Mouse (Mus musculus): Measurements from ENCODE around the gene Sox5.
A peak's percentile ranks its signal among the peaks of the same experiment; 100 is the strongest.

Sox5 gene

DNA sequence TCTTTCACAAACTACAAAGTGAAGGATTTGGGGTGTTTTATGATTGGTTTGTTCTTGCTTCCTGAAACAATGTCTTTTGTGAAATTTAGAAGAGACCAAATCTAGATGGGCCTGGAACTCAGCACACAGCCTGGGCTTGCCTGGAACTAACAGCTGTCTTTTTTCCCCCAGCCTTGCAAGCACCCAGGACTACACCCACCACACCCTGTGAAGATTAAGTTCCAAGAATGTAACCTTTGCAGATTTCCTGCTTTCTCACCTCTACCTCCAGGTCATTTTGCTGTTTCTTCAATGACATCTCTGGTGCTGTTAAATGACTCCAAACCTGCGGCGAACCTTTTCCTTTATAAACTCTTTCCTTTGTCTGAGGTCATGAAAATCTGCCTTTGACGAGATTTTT, 455.0 kb downstream of the Sox5 start:
- no peak for DNase-seq (ENCODE audit: low spot score)

GRCm38 (mm10) chr6:144323372-144323771, 458.4 kb downstream of the Sox5 start:
- DNase-seq (ENCODE audit: low spot score) = no peak

DNA sequence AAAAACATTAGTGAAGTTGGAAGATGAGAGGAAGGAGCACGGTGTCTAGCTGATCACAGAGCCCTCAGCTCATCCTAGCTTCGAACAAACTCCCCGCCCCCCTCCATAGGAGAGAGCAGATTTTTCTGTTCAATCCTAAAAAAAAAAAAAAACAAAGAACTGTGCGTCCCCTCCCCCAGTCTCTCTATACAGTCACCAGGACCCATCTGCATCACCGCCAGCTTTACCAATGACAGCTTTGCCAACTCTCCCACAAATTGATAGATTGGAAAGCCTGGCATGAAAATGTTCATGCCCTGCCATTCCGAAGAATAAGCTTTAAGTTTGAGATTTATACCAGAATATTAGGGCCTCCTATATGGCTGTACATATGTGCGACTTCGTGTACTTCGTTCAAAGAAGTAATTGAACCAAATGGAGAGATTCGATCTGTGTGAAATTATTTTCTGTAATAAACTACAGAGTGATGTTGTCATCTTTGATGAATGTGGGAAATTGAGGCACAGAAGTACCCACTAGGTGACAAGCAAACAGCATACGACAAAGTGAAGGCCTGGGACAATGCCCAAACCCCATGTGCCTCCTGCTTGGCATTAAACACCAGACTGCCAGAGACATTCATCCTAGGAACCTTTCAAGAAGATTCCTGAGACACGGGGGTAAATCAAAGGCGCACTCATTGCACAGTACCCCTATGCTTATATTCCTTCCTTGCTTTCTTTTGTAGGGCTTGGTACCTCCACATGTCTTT, 459.3 kb downstream of the Sox5 start:
- peak; percentile 19 for DNase-seq (ENCODE audit: low spot score)

DNA sequence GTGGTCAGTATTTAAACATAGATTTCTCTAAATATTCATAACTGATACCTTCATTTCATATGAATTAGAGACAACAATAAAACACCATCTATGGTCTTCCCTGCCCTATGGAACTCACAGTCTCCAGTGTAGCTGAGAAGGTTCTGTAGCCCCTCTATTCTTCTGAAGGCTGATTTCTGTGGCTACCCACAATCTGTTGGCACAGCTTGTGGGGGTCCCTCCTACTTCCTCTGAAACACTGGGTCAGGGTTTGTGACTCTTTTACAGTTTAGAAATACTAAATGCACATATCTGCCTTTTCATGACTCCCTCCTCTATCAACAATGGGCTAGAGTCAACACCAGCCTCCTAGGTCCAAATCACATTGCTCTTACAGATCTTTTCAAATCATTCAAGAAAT, 461.4 kb downstream of the Sox5 start:
- no peak for DNase-seq (ENCODE audit: low spot score)

DNA sequence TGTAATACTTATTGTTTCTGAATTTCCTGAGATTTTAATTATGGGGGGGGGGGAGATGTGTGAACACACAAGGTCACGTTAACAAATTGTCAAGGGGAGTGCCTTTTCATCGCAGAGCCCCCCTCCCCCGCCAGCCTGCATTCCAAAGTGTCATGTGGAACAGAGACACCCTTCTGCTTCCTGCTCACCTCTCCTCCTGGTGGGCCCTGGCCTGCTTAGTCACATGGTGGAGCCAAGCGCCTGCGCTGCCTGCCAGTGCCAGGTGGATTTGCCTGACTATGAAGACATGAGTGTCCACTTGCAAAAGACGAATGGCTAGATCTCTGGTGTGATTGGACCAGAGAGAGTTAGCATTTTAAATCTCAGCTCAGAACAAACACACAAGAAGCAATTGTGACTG, 462.1 kb downstream of the Sox5 start:
- DNase-seq (ENCODE audit: low spot score) = no peak

- no peak for DNase-seq (ENCODE audit: low spot score)
These were observed 468.7 kb downstream of the Sox5 start for GRCm38 (mm10) chr6:144312781-144313754.

DNA sequence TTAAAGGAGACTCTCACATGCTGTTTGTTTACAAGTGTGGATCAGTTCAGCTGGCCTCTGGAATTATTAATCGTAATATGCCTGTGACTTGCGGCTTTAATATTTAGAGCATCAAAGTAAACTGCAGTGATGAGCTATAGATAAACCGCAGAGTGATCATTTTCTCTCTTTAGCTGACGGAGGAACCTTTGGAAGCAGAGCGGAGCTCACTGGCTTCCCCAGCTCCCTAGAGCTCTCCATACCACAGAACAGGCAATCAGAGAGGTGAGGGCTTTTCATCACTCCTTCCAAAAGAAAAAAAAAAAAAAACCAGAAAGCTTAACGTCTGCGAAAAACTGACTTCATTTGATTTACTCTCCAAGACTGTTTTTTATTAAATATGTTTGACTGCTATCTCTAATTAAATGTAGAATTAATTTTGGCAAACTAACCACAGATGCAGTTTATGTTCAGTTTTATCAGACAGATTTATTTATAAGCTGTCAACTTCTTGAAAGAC, 469.4 kb downstream of the Sox5 start:
- no peak for DNase-seq (ENCODE audit: low spot score)

DNA sequence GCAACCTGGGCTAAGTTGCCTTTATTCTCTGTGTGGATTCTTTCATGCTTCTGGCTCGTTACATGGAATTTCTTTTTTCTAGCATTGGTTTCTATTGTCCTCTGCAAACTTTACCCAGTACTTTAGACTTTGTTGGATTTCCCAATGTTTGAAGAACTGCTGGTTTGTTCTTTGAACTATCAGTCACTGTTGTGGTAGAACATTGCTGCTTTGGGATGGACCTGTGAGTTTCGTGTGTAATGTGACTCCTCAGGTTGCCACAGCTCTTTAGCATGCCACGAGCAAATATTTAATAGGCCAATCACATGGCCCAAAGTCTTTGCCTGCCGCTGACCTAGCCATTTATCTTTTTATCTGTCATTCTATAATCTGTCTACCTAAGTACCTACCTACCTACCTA, 470.0 kb downstream of the Sox5 start:
- no peak for DNase-seq (ENCODE audit: low spot score)

DNA sequence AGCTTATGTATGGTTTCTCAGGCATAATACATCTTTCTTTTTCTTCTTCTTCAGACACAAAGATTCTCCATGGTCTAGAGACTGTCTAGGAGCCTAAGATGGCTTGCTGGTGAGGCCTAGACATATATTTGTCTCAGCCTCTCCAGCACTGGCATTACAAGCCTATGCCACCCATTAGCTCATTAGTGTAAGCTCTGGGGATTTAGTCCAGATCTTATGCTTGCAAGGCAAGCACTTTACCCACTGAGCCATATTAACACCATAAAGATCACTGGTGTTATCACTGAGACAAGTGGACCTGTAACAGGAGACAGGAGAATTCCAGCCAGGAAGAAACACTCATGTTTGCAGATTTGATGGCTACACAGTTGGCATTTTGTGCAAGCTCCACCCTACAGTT, 472.6 kb downstream of the Sox5 start:
- DNase-seq (ENCODE audit: low spot score) = no peak

DNA sequence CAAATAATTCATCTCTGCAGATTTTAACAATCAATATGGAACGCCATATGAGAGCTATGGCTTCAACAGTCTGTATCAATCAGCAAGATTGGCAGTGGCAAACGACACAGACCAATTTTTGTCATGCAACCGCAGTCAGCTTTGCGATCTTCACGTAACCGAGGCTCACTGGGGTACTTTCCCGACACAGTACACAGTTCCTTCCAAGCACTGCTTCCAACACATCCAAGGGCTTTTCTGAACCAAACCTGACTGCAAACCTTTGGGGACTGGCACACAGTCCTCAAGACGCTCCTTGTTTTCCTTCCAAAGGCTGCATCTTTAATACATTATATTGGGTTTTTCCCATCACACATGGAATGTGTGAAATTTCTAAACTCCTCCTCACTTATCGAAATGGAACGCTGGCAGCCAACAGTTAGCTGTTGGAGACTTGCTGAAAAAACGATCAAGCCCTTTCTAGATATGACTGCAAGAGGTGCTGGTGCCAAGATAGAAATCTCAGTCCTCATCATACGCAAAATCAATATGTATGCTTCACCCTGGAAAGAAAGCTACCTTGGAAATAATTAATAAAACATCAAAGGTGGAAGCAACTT, 474.1 kb downstream of the Sox5 start:
- DNase-seq (ENCODE audit: low spot score) = no peak

- no peak for DNase-seq (ENCODE audit: low spot score)
These were observed 479.0 kb downstream of the Sox5 start for GRCm38 (mm10) chr6:144302823-144303222.

GRCm38 (mm10) chr6:144301082-144301481, 480.7 kb downstream of the Sox5 start:
- no peak for DNase-seq (ENCODE audit: low spot score)

DNA sequence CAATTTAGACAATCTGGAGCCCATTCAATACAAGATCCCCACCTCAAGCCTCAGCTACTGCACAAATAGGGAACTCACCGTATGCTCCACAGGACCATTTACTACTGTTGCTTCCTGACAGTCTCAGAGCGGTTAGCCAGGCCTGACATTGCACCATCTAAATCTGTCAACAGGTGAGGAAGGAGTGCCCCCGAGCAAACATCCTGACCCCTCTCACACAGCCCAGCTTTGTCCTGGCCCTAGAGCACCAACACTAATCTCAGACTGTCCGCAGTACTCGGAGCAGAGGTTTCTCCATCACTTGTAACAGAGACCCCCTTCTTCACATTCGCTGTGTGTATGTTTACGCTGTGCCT, 482.3 kb downstream of the Sox5 start:
- DNase-seq (ENCODE audit: low spot score) = no peak

DNA sequence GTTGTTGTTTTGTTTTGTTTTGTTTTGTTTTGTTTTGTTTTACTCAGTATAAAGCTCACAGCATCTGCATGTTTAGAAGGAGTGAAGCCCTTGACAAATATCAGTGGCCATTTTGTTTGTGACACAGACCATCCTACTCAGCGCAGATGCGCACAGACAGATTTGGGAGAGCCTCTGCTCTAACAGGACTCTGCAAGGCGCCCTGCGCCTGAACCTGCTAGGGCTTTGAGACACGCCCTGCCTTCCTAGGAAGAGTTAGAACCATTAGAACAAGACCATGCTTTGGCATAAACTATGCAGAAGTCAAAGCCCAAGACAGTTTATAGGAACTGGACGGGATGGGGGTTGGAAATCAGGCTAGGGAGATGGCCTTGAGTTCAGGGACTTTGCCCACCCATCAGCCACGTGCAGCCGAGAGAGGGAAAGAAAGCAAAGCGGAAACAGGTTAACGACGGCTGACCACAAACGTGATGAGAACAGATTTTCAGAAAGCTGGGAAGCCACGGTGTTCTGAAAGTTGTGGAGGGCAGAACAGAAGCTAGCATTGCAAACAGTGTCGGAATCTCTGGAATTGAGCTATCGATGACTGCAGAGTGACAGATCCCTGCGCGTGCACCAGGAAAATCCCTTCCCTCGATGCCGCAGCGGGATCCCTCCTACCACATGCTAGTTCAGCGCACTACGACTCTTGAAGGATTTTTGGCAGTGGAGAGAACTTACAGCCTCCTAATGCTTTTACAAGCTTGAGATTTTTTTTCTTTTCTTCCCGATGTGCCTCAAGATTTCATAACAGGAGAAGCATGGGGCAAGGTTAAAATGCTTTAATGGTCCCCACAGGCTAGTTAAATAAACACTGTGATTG, 482.9 kb downstream of the Sox5 start:
- no peak for DNase-seq (ENCODE audit: low spot score)

DNA sequence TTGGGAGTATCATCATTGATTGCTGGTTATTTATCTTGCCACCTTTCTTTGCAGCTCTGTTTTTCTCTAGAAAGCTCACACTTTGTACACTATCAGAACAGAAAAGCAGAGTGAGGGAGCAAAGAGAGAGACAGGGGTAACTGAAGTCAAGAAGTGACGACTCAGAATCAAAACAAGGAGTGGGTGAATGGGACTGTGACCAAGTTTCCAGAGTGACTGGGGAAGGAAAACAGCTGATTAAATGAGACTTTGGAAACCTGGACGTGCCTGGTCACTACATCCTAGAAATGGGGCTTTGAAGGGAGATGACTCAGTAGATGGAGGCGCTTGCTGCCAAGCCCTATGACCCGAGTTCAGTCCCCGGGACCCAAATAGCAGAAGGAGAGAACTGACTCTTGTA, 483.9 kb downstream of the Sox5 start:
- DNase-seq (ENCODE audit: low spot score) = no peak

- no peak for DNase-seq (ENCODE audit: low spot score)
These were observed 484.6 kb downstream of the Sox5 start for GRCm38 (mm10) chr6:144297131-144297530.

GRCm38 (mm10) chr6:144291526-144291925, 490.3 kb downstream of the Sox5 start:
- DNase-seq (ENCODE audit: low spot score) = no peak

DNA sequence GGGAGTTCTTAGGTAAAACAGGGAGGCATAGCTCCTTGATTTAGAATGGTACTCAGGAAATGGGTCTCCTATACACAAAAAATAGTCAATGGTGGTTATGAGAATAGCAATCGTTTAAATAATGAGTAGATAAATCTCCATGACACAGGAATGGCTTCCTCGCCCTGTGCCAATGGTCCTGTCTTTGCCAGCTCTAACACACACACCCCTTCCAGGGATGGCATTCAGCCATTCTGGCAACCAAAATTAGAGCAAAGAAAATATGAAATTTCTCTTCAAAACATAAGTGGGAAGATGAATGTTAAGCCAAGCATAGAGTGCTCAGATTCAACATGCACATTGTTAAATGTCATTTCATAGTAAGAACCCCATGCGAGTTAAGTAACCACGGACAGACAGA, 495.7 kb downstream of the Sox5 start:
- DNase-seq (ENCODE audit: low spot score) = no peak

GRCm38 (mm10) chr6:144283191-144283590, 498.6 kb downstream of the Sox5 start:
- DNase-seq (ENCODE audit: low spot score) = no peak

DNA sequence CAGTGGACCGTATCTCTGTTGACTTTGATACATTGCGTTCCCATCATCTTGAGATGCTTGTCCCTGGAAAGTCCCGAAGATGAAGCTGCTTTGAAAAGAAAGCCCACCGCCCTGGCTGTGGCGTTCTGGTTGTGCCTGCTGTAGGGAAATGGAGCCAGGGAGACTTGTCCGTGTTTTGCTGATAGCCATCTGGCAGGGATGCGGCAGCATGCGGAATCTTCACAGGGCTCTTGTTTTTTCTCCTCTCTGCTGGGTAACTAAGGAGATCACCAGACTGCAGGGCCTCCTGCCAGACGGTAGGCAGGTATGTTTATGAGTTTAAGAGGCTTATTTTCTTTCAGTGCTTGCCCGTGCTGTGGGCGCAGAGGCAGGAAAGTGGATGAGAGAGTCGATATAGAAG, 499.0 kb downstream of the Sox5 start:
- DNase-seq (ENCODE audit: low spot score) = no peak

GRCm38 (mm10) chr6:144281661-144282060, 500.1 kb downstream of the Sox5 start:
- no peak for DNase-seq (ENCODE audit: low spot score)
